Mouse (Mus musculus): ENCODE data around the gene Zfp592. TPM values are rescaled to one million over a fixed set of nuclear protein-coding genes. Genes with fewer than 3 reads are reported as not detected.

Gene Zfp592
- polyA plus RNA-seq, 1 experiment from 2014 or later, result 9.9 TPM

- Histone ChIP-seq H3K4me1 (no peaks in the 10 kb centered on the region), H3K9ac (replicated peaks) (no peak overlapping the region), H3K4me3 (replicated peaks) (no peak overlapping the region), H3K9me3 (replicated peaks) (no peaks in the 10 kb centered on the region), H3K27me3 (replicated peaks) (no peaks in the 10 kb centered on the region), H3K27ac (replicated peaks) (no peak overlapping the region), H3K4me2 (no peak overlapping the region), H3K36me3 (peaks cover 62% of the 10 kb centered on the region)
- ATAC-seq (ENCODE audit: low FRiP score), result no peak
- 91% methylated on average over 2 of the region's 2 CpGs for WGBS
Measured at GRCm38 (mm10) chr7:81025751-81026150, 32.3 kb downstream of the Zfp592 start.

DNA sequence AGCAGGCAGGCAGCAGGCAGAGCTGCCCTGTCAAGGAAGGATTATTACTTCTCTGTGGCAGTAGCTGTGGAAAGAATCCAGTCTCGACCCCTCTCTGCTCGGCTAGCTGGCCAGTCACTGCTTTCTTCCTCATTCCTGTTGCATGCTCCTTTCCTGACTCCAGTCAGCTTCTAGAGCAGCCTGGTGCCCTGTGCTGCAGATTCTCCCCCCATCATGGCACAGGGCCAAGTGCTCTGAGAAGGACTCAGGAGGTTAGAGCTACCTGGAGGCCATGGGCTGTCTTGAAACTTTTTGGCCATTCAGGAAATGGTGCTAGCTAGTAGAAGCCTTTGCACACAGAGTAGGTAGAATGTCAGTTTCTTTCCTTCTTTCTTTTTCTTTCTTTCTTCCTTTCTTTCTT is 46.2 kb downstream of the Zfp592 start:
- Histone ChIP-seq H3K27ac (replicated peaks) (no peak overlapping the region), H3K9me3 (replicated peaks) (no peaks in the 10 kb centered on the region), H3K4me1 (no peaks in the 10 kb centered on the region), H3K27me3 (replicated peaks) (no peaks in the 10 kb centered on the region), H3K4me3 (replicated peaks) (no peak overlapping the region), H3K9ac (replicated peaks) (no peak overlapping the region), H3K4me2 (no peak overlapping the region), H3K36me3 (peaks cover 77% of the 10 kb centered on the region)
- WGBS, result 94% methylated on average over 2 of the region's 2 CpGs
- ATAC-seq (ENCODE audit: low FRiP score), result no peak

- 72% methylated on average over 5 of the region's 5 CpGs for WGBS
- ATAC-seq (ENCODE audit: low FRiP score), result peak; percentile 47; the same call in 1 of the 2 replicates
Measured at GRCm38 (mm10) chr7:81043023-81043620, 49.6 kb downstream of the Zfp592 start.

GRCm38 (mm10) chr7:81047847-81048246 is 54.4 kb downstream of the Zfp592 start:
- WGBS, result 94% methylated on average over 3 of the region's 3 CpGs
- H3K4me3 ChIP-seq (replicated peaks), result no peak overlapping the region
- no peaks in the 10 kb centered on the region for H3K27me3 ChIP-seq (replicated peaks)
- H3K27ac ChIP-seq (replicated peaks), result no peak overlapping the region
- no peaks in the 10 kb centered on the region for H3K4me1 ChIP-seq
- no peaks in the 10 kb centered on the region for H3K9me3 ChIP-seq (replicated peaks)
- H3K9ac ChIP-seq (replicated peaks), result no peak overlapping the region
- no peak for ATAC-seq (ENCODE audit: low FRiP score)
- no peak overlapping the region for H3K4me2 ChIP-seq
- H3K36me3 ChIP-seq, result peaks cover 14% of the 10 kb centered on the region

More at GRCm38 (mm10) chr7:81043023-81043620, 49.6 kb downstream of the Zfp592 start:
- Histone ChIP-seq H3K4me1 (no peaks in the 10 kb centered on the region), H3K36me3 (peaks cover 60% of the 10 kb centered on the region), H3K27ac (replicated peaks) (0 out of 2 replicates have a peak overlapping the region, but pooled peaks have one; percentile 37), H3K27me3 (replicated peaks) (no peaks in the 10 kb centered on the region), H3K4me3 (replicated peaks) (no peak overlapping the region), H3K9ac (replicated peaks) (no peak overlapping the region), H3K9me3 (replicated peaks) (no peaks in the 10 kb centered on the region), H3K4me2 (no peak overlapping the region)

DNA sequence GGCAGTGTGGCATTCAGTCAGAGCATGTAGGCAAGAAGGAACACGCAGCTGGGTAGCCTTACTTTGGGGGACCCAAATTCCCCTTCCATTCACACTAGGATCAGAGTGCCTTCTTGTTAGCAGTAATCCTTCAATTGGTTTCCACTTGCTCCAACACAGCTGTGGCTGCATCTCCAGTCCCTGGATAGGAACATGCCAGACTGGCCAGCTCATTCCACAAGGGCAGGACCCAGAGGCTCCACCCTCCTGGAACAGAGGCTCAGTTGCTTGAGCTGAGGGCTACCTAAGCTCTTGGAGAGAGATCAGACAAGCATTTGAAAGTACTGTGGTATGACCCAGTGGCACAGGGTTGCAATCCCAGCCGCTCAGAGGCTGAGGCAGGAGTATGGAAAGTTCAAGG is 55.0 kb downstream of the Zfp592 start:
- ATAC-seq (ENCODE audit: low FRiP score), result no peak
- no peak overlapping the region for H3K9ac ChIP-seq (replicated peaks)
- H3K4me2 ChIP-seq, result no peak overlapping the region
- H3K36me3 ChIP-seq, result peaks cover 7% of the 10 kb centered on the region
- 83% methylated on average over 2 of the region's 2 CpGs for WGBS
- H3K4me3 ChIP-seq (replicated peaks), result no peak overlapping the region
- H3K27ac ChIP-seq (replicated peaks), result no peak overlapping the region
- no peaks in the 10 kb centered on the region for H3K9me3 ChIP-seq (replicated peaks)
- H3K27me3 ChIP-seq (replicated peaks), result no peaks in the 10 kb centered on the region
- no peaks in the 10 kb centered on the region for H3K4me1 ChIP-seq

- Histone ChIP-seq H3K36me3 (no peaks in the 10 kb centered on the region), H3K27ac (replicated peaks) (no peak overlapping the region), H3K9me3 (replicated peaks) (no peaks in the 10 kb centered on the region), H3K4me3 (replicated peaks) (no peak overlapping the region), H3K9ac (replicated peaks) (no peak overlapping the region), H3K4me2 (no peak overlapping the region), H3K27me3 (replicated peaks) (no peaks in the 10 kb centered on the region), H3K4me1 (no peaks in the 10 kb centered on the region)
- WGBS, result 73% methylated on average over 5 of the region's 5 CpGs
- no peak for ATAC-seq (ENCODE audit: low FRiP score)
Measured at GRCm38 (mm10) chr7:81049966-81050365, 56.5 kb downstream of the Zfp592 start.

- H3K4me3 ChIP-seq (replicated peaks), result no peak overlapping the region
Measured at GRCm38 (mm10) chr7:81055709-81056370, 62.4 kb downstream of the Zfp592 start.

GRCm38 (mm10) chr7:81057471-81057870 is 64.0 kb downstream of the Zfp592 start, which contains the start of gene Alpk3:
Gene Alpk3, plus strand, starts transcription at chr7:81057600.
- 46% methylated on average over 27 of the region's 27 CpGs for WGBS
- H3K36me3 ChIP-seq, result no peaks in the 10 kb centered on the region
- no peak within 1 kb of the TSS for H3K4me3 ChIP-seq (replicated peaks)
- H3K9ac ChIP-seq (replicated peaks), result no peak within 1 kb of the TSS
- H3K27me3 ChIP-seq (replicated peaks), result no peaks in the 10 kb centered on the region
- H3K4me2 ChIP-seq, result no peak within 1 kb of the TSS
- no peaks in the 10 kb centered on the region for H3K9me3 ChIP-seq (replicated peaks)
- 0 out of 2 replicates have a peak, but pooled peaks cover 2% of the 10 kb centered on the region for H3K4me1 ChIP-seq
- ATAC-seq (ENCODE audit: low FRiP score), result no peak
- no peak within 1 kb of the TSS for H3K27ac ChIP-seq (replicated peaks)

More at GRCm38 (mm10) chr7:81055709-81056370, 62.4 kb downstream of the Zfp592 start:
- WGBS, result 83% methylated on average over 11 of the region's 11 CpGs
- Histone ChIP-seq H3K27me3 (replicated peaks) (no peaks in the 10 kb centered on the region), H3K4me1 (0 out of 2 replicates have a peak, but pooled peaks cover 2% of the 10 kb centered on the region), H3K27ac (replicated peaks) (no peak overlapping the region), H3K9ac (replicated peaks) (no peak overlapping the region), H3K4me2 (no peak overlapping the region), H3K36me3 (no peaks in the 10 kb centered on the region), H3K9me3 (replicated peaks) (no peaks in the 10 kb centered on the region)
- no peak for ATAC-seq (ENCODE audit: low FRiP score)

DNA sequence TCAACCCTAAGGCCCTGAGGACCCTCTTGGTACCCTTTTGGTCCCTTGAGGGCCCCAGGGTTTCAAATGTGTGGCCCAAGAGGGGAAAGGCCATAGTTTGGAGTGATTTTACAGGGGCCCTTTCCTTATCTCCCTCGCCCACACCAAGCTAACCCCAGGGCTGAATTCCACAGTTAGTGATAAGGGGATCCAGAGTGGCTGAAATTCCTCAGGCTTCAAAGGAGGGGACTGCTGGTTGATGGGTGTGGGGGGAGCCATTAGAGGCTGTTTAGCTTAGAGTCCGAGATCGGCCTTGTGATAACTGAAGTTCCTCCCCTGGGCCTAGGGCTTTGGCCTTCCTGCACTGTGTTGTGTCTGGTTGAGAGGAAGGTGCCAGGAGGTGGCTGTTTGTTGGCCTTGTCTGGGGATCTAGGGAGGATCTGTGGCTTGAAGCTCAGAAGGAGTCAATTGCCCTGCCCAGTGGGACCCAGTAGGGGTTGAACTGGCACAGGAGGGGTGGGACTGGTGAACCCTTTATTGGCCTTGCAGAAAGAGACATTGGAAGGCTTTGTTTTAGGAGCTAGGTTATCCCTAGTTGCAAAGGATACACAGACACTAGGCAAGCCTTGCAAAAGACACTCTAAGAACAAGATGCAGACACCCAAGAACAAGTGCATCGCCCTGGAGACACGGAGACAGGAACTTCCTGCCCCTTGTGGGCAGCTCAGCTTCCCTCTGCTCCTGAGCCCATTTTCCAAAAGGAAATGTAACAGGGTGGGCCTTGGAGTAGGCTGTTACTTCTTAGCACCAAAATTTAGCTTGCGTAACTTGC is 64.6 kb downstream of the Zfp592 start:
- H3K4me2 ChIP-seq, result no peak overlapping the region

GRCm38 (mm10) chr7:81058712-81059154 is 65.3 kb downstream of the Zfp592 start:
- H3K9ac ChIP-seq (replicated peaks), result no peak overlapping the region
- no peak overlapping the region for H3K4me3 ChIP-seq (replicated peaks)
- no peaks in the 10 kb centered on the region for H3K27me3 ChIP-seq (replicated peaks)
- ATAC-seq (ENCODE audit: low FRiP score), result no peak
- H3K27ac ChIP-seq (replicated peaks), result no peak overlapping the region
- 0 out of 2 replicates have a peak, but pooled peaks cover 2% of the 10 kb centered on the region for H3K4me1 ChIP-seq
- no peak overlapping the region for H3K4me2 ChIP-seq
- no peaks in the 10 kb centered on the region for H3K36me3 ChIP-seq
- no peaks in the 10 kb centered on the region for H3K9me3 ChIP-seq (replicated peaks)
- WGBS, result 68% methylated on average over 9 of the region's 9 CpGs

More for the DNA sequence above, 64.6 kb downstream of the Zfp592 start:
- no peaks in the 10 kb centered on the region for H3K9me3 ChIP-seq (replicated peaks)
- WGBS, result 74% methylated on average over 6 of the region's 6 CpGs
- H3K9ac ChIP-seq (replicated peaks), result no peak overlapping the region
- H3K4me1 ChIP-seq, result 0 out of 2 replicates have a peak, but pooled peaks cover 2% of the 10 kb centered on the region
- H3K36me3 ChIP-seq, result no peaks in the 10 kb centered on the region
- no peak for ATAC-seq (ENCODE audit: low FRiP score)
- H3K27me3 ChIP-seq (replicated peaks), result no peaks in the 10 kb centered on the region
- H3K4me3 ChIP-seq (replicated peaks), result no peak overlapping the region
- H3K27ac ChIP-seq (replicated peaks), result no peak overlapping the region

DNA sequence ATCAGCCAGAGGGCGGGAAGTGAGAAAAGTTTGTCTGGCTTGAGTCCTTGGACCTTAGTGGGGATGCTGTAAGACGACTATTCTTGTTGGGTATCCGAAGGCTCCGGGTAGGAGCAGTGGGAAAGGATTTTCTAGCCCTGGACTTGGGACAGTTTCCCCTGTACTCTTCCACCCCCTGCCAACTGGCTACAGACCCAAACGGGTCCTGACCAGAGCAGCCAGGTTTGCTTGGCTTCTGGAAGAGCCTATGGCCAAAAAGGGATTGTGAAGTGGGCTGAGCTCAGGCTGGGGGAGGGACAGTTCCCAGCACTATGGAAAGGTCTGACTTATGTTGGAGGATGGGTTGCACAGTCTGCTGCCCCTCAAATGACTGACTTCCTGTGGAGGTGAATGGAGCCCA is 65.9 kb downstream of the Zfp592 start:
- Histone ChIP-seq H3K27ac (replicated peaks) (no peak overlapping the region), H3K36me3 (no peaks in the 10 kb centered on the region), H3K4me1 (0 out of 2 replicates have a peak, but pooled peaks cover 2% of the 10 kb centered on the region), H3K4me2 (no peak overlapping the region), H3K9ac (replicated peaks) (no peak overlapping the region), H3K27me3 (replicated peaks) (no peaks in the 10 kb centered on the region), H3K4me3 (replicated peaks) (no peak overlapping the region), H3K9me3 (replicated peaks) (no peaks in the 10 kb centered on the region)
- ATAC-seq (ENCODE audit: low FRiP score), result no peak
- WGBS, result 73% methylated on average over 5 of the region's 5 CpGs

All from neural tube, embryonic 15.5 days (tissue).